In the genomic region with DNA sequence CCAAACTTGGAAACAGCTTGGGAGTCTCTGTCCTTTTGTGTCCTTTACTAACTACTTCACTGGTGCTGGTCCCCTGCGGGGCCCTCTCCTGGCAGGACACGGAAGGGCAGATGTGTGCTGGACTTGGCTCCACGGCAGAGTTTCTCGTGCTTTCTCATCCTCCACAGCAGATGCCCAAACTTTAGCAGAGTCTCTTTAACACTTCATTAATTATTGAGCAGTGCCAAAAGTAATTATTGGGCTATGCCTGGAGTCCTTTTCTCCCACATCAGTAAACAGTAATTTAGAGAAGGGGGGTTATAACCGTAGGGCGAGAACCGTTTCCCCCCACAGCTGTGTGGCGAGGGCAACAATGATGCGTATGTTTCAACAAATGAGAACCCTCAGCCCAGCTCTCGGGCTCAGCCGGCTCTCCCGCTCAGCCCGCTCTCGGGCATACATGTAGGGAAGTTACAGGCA, we compare ENCODE assay signal across 8 mouse cellular contexts.
A peak's percentile ranks its signal among the peaks of the same experiment; 100 is the strongest.
DNase-seq lines count a peak whose midpoint lies in the region; ATAC-seq and TF ChIP-seq lines count a peak whose summit lies in the region.

No protein-coding gene starts in this region.

- peaks cover 0 to 4% of the 10 kb centered on the region in 2 experiments; a peak in 1 of 4 replicates for H3K4me1 ChIP-seq in ES-E14 (ENCODE audit: control insufficient read depth in 2 of 2, insufficient read depth in 2 of 2, low read length in 2 of 2, poor library complexity in 1 of 2)
- H3K4me1 ChIP-seq in forebrain, postnatal 0 days (ENCODE audit: insufficient read depth) = no peaks in the 10 kb centered on the region
- H3K4me1 ChIP-seq in hindbrain, embryonic 13.5 days (replicated peaks) = peaks cover 23% of the 10 kb centered on the region
- H3K4me1 ChIP-seq in limb, embryonic 10.5 days = peaks cover 16% of the 10 kb centered on the region

- no peaks in the 10 kb centered on the region for H3K27me3 ChIP-seq in forebrain, postnatal 0 days (ENCODE audit: insufficient read depth, low read length)
- H3K27me3 ChIP-seq in hindbrain, embryonic 13.5 days = no peaks in the 10 kb centered on the region
- H3K27me3 ChIP-seq in limb, embryonic 10.5 days (ENCODE audit: low read depth, poor library complexity, severe bottlenecking) = no peaks in the 10 kb centered on the region

- in situ Hi-C loops in ES-E14 (cut with MboI; ENCODE audit: low sequenced_read_pairs in 2 of 2, unreplicated experiment in 2 of 2) = no loop called here

- TF ChIP-seq CTCF in forebrain, postnatal 0 days (IDR thresholded peaks at IDR 0.05; ENCODE audit: low read depth) = peak; percentile 48

- H3K4me2 ChIP-seq in forebrain, postnatal 0 days (ENCODE audit: low read depth) = no peak overlapping the region
- peak overlapping the region; percentile 6; the same call in 1 of the 2 replicates for H3K4me2 ChIP-seq in hindbrain, embryonic 13.5 days

- H3K9me3 ChIP-seq in ES-E14 (ENCODE audit: control insufficient read depth, insufficient read depth, low read depth, low read length) = no peaks in the 10 kb centered on the region
- H3K9me3 ChIP-seq in forebrain, postnatal 0 days (ENCODE audit: low read length) = no peaks in the 10 kb centered on the region
- no peaks in the 10 kb centered on the region for H3K9me3 ChIP-seq in hindbrain, embryonic 13.5 days
- H3K9me3 ChIP-seq in limb, embryonic 10.5 days (replicated peaks) = no peaks in the 10 kb centered on the region

- 14% methylated on average over 14 of the region's 14 CpGs for WGBS in forebrain, postnatal 0 days
- WGBS in hindbrain, embryonic 13.5 days = 17% methylated on average over 14 of the region's 14 CpGs
- 48% methylated on average over 14 of the region's 14 CpGs for WGBS in limb, embryonic 10.5 days

- H3K27ac ChIP-seq in ES-E14 (ENCODE audit: insufficient read depth, low read depth, low read length, poor library complexity, severe bottlenecking) = no peak overlapping the region
- H3K27ac ChIP-seq in forebrain, postnatal 0 days (ENCODE audit: low read depth, low read length) = peak overlapping the region; percentile 1
- H3K27ac ChIP-seq in hindbrain, embryonic 13.5 days = peak overlapping the region; percentile 75
- H3K27ac ChIP-seq in limb, embryonic 10.5 days = peak overlapping the region; percentile 5; the same call in 1 of the 2 replicates

- H3K4me3 ChIP-seq in ES-E14 (ENCODE audit: insufficient read depth in 1 of 2, low read depth in 1 of 2, low read length in 2 of 2, poor library complexity in 1 of 2, severe bottlenecking in 1 of 2) = no peak overlapping the region
- no peak overlapping the region for H3K4me3 ChIP-seq in forebrain, postnatal 0 days (ENCODE audit: low read depth, low read length)
- H3K4me3 ChIP-seq in hindbrain, embryonic 13.5 days = no peak overlapping the region
- no peak overlapping the region for H3K4me3 ChIP-seq in limb, embryonic 10.5 days

- no peak overlapping the region for H3K9ac ChIP-seq in ES-E14 (ENCODE audit: insufficient read depth, low read depth, low read length, poor library complexity, severe bottlenecking)
- H3K9ac ChIP-seq in forebrain, postnatal 0 days = no peak overlapping the region
- no peak overlapping the region for H3K9ac ChIP-seq in hindbrain, embryonic 13.5 days

- DNase-seq in 3134 (ENCODE audit: extremely low read depth, insufficient read length, low spot score) (peak; percentile 39), ES-E14 (ENCODE audit: low read depth, low spot score) (peak; percentile 41)
- peak; percentile 63 for DNase-seq in forebrain, postnatal 0 days
- peak; percentile 65 for DNase-seq in limb, embryonic 10.5 days (ENCODE audit: low spot score)
- DNase-seq in neural tube, embryonic 10.5 days (ENCODE audit: extremely low spot score, low spot score) = peak; percentile 72
- DNase-seq in thymus, postnatal 14 days = no peak

- ATAC-seq in forebrain, postnatal 0 days = peak; percentile 80
- ATAC-seq in hindbrain, embryonic 13.5 days (ENCODE audit: low FRiP score) = peak; percentile 70
- no peak for ATAC-seq in inflammation-experienced regulatory T-cells, adult 6 months

- no peaks in the 10 kb centered on the region for H3K36me3 ChIP-seq in ES-E14 (ENCODE audit: control insufficient read depth, insufficient read depth, low read length, poor library complexity, severe bottlenecking)
- no peaks in the 10 kb centered on the region for H3K36me3 ChIP-seq in forebrain, postnatal 0 days (ENCODE audit: insufficient read depth)
- no peaks in the 10 kb centered on the region for H3K36me3 ChIP-seq in hindbrain, embryonic 13.5 days
- no peaks in the 10 kb centered on the region for H3K36me3 ChIP-seq in limb, embryonic 10.5 days

TF ChIP-seq in ES-E14, 5 proteins besides CTCF, POLR2A, EP300 and RAD21:
- TF ChIP-seq MAFK (IDR thresholded peaks at IDR 0.05; ENCODE audit: insufficient read depth, low read depth, low read length) (no peak), HCFC1 (IDR thresholded peaks at IDR 0.05; ENCODE audit: borderline replicate concordance, insufficient read depth, low read length) (no peak), CHD2 (IDR thresholded peaks at IDR 0.05; ENCODE audit: low read depth, low read length) (no peak), ZC3H11A (IDR thresholded peaks at IDR 0.05; ENCODE audit: borderline replicate concordance, low read depth, low read length) (no peak), ZNF384 (IDR thresholded peaks at IDR 0.05; ENCODE audit: low read depth, low read length) (no peak)
